Mouse (Mus musculus) lung, postnatal 0 days (tissue): ENCODE measurements around the gene Hrh3. TPM values are rescaled to one million over a fixed set of nuclear protein-coding genes. Genes with fewer than 3 reads are reported as not detected.

ENCODE experiments used
- ATAC-seq: fragments of 200-750 bp; cut with Nextera tagmentation; 2 replicates; pipeline ENCODE4 v1.8.0; 2017; ENCODE audit warnings: moderate library complexity
- DNase-seq: peaks from one replicate; pipeline ENCODE4 v3.0.0-alpha.2; 2016; ENCODE audit warnings: low spot score
- H3K27ac ChIP-seq: fragments of 300-500 bp; sonication (generic); 2 replicates; pipeline ENCODE4 v1.5.1; 2014; ENCODE audit warnings: antibody characterized with exemption, mild to moderate bottlenecking, low read length, mixed read lengths
- H3K27me3 ChIP-seq: fragments of 300-500 bp; sonication (generic); replicated peaks from 2 replicates; pipeline ENCODE4 v1.6.1; 2014; ENCODE audit warnings: low read length, mixed read lengths; ENCODE audit not compliant: insufficient read depth
- H3K36me3 ChIP-seq: fragments of 300-500 bp; sonication (generic); 2 replicates; pipeline ENCODE4 v1.6.1; 2014; ENCODE audit warnings: low read length, mixed read lengths; ENCODE audit not compliant: insufficient read depth
- H3K4me1 ChIP-seq: fragments of 300-500 bp; sonication (generic); 2 replicates; pipeline ENCODE4 v1.6.1; 2014; ENCODE audit warnings: antibody characterized with exemption, low read depth, low read length, mixed read lengths; ENCODE audit not compliant: insufficient read depth
- H3K4me2 ChIP-seq: fragments of 300-500 bp; sonication (generic); replicated peaks from 2 replicates; pipeline ENCODE4 v1.6.1; 2014; ENCODE audit warnings: low read depth, mild to moderate bottlenecking, low read length, moderate library complexity, mixed read lengths
- H3K4me3 ChIP-seq: fragments of 300-500 bp; sonication (generic); 2 replicates; pipeline ENCODE4 v1.5.1; 2014; ENCODE audit warnings: low read depth, low read length
- H3K9ac ChIP-seq: fragments of 300-500 bp; sonication (generic); replicated peaks from 2 replicates; pipeline ENCODE4 v1.6.1; 2014; ENCODE audit warnings: low read depth, mild to moderate bottlenecking
- H3K9me3 ChIP-seq: fragments of 300-500 bp; sonication (generic); 2 replicates; pipeline ENCODE4 v1.6.1; 2016; ENCODE audit warnings: low read length, mixed read lengths
- CTCF ChIP-seq: IDR thresholded peaks from 2 replicates; pipeline ENCODE4 v1.5.1; 2016; ENCODE audit warnings: antibody characterized with exemption, mild to moderate bottlenecking
- EP300 ChIP-seq: IDR thresholded peaks from 2 replicates; pipeline ENCODE4 v1.6.1; 2016; ENCODE audit warnings: antibody characterized with exemption, mild to moderate bottlenecking, control low read depth
- WGBS: fragments of 180-500 bp; shearing (Covaris S2); extraction: QIAGEN DNeasy Blood & Tissue Kit; methylation state at CpG from one replicate; pipeline ENCODE4 v1.1.7; 2014; 5-methylcytosine and 5-hydroxymethylcytosine counted together
- polyA plus RNA-seq: library from polyadenylated mRNA; unstranded; fragments of >200 nt; fragmentation: Nextera tagmentation; extraction: Ambion mirVana; gene quantifications from 2 replicates; pipeline ENCODE4 v1.2.1, GENCODE M21; 2015

Gene Hrh3
- polyA plus RNA-seq, 1 experiment from 2014 or later: 0.14 TPM

DNA sequence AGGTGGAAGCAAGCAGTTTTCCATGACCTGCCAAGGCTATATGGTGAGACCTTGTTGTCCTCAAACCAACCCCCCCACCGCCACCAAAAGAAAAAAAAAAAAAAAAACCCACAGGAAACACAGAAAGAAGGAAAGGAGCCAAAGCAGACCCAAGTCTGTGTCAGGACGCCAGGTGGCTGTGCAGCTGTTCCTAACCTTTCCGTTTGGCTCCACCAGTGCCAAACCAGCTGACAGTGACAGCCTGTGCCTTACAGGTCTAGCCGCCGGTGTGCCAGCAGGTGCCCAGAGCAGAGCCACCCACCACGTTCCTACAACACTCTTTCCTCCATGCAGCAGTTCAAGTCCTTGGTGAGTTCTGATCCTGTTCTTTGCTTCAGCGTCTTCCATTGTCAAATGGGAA is 31.4 kb downstream of the Hrh3 start:
- Histone ChIP-seq H3K36me3 (0 out of 2 replicates have a peak, but pooled peaks cover 3% of the 10 kb centered on the region), H3K9ac (no peak overlapping the region), H3K4me3 (no peak overlapping the region), H3K27ac (no peak overlapping the region), H3K4me1 (peaks cover 9% of the 10 kb centered on the region; the same call in 1 of the 2 replicates), H3K4me2 (no peak overlapping the region), H3K27me3 (no peaks in the 10 kb centered on the region), H3K9me3 (no peaks in the 10 kb centered on the region)
- 87% methylated on average over 7 of the region's 7 CpGs for WGBS
- no peak for TF ChIP-seq EP300
- no peak for TF ChIP-seq CTCF
- ATAC-seq (no peak), DNase-seq (no peak)

DNA sequence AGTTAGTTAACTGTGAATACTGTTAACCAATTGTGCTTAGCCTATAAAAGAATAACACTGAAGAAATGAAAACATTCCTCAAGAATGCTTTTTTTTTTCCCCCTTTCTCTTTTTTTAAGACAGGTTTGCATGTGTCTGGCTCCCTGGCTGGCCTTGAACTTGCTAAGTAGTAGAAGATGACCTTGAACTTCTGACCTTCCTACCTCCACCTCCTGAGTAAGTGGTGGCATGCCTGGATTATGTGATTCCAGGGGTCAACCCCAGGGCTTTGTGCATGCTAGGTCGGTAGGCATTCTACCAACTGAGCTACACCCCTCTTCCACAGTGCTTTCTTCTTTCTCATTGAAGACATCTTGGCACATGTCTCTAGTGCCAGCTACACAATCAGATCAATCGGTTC is 32.6 kb downstream of the Hrh3 start:
- H3K9ac ChIP-seq: no peak overlapping the region
- DNase-seq: no peak
- no peak overlapping the region for H3K4me3 ChIP-seq
- 0 out of 2 replicates have a peak, but pooled peaks cover 6% of the 10 kb centered on the region for H3K36me3 ChIP-seq
- TF ChIP-seq CTCF: no peak
- no peak for TF ChIP-seq EP300
- H3K9me3 ChIP-seq: no peaks in the 10 kb centered on the region
- H3K27me3 ChIP-seq: no peaks in the 10 kb centered on the region
- 88% methylated on average over 2 of the region's 2 CpGs for WGBS
- no peak overlapping the region for H3K4me2 ChIP-seq
- no peak overlapping the region for H3K27ac ChIP-seq
- ATAC-seq: no peak
- H3K4me1 ChIP-seq: peaks cover 9% of the 10 kb centered on the region; the same call in 1 of the 2 replicates

DNA sequence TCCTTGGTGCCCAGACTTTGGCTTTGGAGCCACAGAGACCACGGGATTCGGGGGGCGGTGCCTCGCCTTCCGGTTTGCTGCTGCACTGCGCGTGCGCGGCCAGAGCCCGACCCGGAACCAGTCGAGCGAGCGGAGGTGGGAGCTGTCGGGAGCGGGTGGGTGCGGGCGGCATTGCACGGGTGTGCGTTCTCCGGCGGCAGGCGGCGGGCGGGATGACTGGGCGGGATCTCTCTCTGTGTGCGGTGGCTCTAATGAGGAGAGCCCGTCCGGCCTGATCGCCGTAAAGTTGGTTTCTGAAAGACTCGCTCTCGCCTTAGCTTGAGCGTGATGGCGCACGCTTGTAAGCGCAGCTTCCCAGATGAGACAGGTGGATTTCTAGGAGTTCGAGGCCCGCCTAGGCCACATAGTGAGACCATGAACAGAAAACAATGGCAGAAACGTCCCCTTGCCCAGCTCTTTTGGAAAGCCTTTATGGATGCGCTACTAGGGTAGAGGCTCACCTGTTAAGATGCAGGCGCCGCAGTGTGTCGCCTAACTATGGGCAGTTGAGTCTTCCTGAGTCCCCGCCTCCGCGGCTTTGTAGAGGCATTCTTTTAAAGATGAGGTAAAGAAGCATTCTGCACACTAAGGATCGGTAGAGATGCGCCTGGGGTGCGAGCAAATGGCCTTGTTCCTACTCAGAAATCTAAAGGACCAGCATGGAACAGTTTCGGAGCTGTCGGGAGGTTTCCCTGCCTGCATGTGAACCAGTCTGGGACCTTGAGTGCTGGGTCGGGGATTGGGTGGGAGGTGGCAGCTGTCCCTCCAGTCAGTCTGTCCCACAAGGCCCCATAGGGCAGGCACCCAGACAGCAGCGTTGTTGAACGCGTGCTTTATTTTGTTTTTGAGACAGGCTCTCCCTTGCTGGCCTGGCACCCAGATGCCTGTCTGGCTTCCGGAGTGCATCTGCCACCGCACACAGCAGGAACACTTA is 33.5 kb downstream of the Hrh3 start, which contains the start of gene Mtg2:
Mtg2 (plus strand) TSS at position 108 of the 973 bp plus-strand sequence.
- WGBS: 4% methylated on average over 58 of the region's 58 CpGs
- H3K36me3 ChIP-seq: 0 out of 2 replicates have a peak, but pooled peaks cover 6% of the 10 kb centered on the region
- H3K9ac ChIP-seq: peak within 1 kb of the TSS; percentile 41
- peaks cover 9% of the 10 kb centered on the region; the same call in 1 of the 2 replicates for H3K4me1 ChIP-seq
- no peaks in the 10 kb centered on the region for H3K9me3 ChIP-seq
- peak within 1 kb of the TSS; percentile 22 for H3K27ac ChIP-seq
- DNase-seq (peak; percentile 96), ATAC-seq (peak; percentile 99)
- peak within 1 kb of the TSS; percentile 60 for H3K4me3 ChIP-seq
- no peaks in the 10 kb centered on the region for H3K27me3 ChIP-seq
- no peak; the same call in 1 of the 2 replicates for TF ChIP-seq CTCF
- no peak for TF ChIP-seq EP300
- H3K4me2 ChIP-seq: peak within 1 kb of the TSS; percentile 84

DNA sequence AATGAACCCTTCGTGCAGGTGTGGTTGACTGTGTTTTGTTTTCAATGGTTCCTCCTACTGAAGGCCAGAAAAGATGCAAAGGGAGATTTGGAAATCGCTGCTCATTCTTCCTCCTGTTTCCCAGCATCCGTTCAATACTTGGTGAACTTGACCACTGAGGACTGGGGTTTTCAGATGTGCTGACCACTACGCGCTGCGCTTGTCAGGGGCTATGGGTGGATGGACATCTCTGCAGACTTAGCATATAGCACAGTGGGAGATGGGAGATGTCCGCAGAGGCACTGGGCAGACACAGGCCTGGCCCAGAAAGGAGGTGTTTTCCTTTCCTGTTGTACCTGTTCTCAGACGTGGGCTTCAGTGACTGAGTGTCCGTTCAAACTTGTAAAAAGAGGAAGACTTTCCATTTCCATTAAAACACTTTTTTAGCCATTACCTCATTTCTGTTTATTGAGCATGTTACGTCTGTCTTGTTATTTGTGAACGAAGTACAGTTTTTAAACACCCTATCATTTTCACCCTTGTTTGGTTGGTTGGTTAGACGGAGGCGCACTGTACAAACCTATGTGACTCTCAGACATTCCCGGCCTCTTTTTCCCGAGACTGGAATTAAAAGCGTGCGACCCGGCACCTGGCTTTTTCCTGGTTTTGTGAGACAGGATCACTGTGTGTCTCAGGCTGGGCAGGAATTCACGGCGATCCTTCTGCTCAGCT is 34.4 kb downstream of the Hrh3 start:
- Histone ChIP-seq H3K36me3 (0 out of 2 replicates have a peak, but pooled peaks cover 6% of the 10 kb centered on the region), H3K27ac (peak overlapping the region; percentile 22), H3K9me3 (no peaks in the 10 kb centered on the region), H3K27me3 (no peaks in the 10 kb centered on the region), H3K4me2 (peak overlapping the region; percentile 84), H3K4me3 (peak overlapping the region; percentile 60), H3K4me1 (peaks cover 9% of the 10 kb centered on the region; the same call in 1 of the 2 replicates), H3K9ac (peak overlapping the region; percentile 41)
- peak; percentile 16 for DNase-seq
- 30% methylated on average over 20 of the region's 20 CpGs for WGBS
- TF ChIP-seq CTCF (no peak), EP300 (no peak)
- peak; percentile 60 for ATAC-seq

DNA sequence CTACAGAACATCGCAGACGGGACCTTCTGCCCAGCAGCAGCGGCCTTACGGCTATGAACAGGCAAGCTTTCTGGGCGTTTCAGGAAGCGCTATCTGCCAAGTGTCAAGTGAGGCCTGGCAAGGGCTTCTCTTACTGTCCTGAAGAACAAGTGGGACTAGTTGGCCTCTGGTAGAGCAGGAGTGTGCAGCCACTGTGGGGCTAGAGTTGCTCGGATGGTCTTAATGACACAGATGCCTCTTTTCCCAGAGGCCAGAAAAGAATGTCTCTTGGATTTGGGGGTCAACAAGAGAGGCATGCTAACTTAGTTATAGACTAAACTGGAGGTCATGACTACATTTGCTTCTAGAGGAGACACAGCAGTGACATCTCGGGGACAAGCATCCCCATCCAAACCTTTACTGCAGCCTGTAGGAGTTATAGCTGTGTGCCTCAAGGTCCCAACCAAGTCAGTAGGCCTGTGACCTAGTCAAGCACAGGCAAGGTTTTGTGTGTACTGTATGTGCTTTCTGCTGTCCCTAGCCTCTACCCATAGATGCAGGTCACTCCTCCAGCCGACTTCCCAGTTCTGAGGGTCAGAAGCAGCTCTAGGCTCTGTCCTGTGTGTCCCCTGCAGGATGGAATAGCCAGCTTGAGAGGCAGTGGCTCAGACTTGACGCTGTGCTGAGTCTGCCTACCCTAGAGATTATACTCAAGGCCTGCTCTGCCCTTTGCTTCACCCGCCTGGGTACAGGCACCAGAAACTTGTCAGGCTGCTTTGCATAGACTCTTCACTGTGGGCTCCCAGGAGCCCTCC is 40.8 kb downstream of the Hrh3 start:
- no peak for TF ChIP-seq CTCF
- no peak for TF ChIP-seq EP300
- Histone ChIP-seq H3K4me1 (no peaks in the 10 kb centered on the region), H3K27me3 (no peaks in the 10 kb centered on the region), H3K4me3 (no peak overlapping the region), H3K36me3 (peaks cover 29% of the 10 kb centered on the region), H3K9ac (no peak overlapping the region), H3K4me2 (no peak overlapping the region), H3K9me3 (no peaks in the 10 kb centered on the region), H3K27ac (no peak overlapping the region)
- DNase-seq: no peak
- no peak for ATAC-seq
- WGBS: 94% methylated on average over 11 of the region's 11 CpGs
